Comparison of ENCODE assay signal across 32 mouse cellular contexts in the genomic region with DNA sequence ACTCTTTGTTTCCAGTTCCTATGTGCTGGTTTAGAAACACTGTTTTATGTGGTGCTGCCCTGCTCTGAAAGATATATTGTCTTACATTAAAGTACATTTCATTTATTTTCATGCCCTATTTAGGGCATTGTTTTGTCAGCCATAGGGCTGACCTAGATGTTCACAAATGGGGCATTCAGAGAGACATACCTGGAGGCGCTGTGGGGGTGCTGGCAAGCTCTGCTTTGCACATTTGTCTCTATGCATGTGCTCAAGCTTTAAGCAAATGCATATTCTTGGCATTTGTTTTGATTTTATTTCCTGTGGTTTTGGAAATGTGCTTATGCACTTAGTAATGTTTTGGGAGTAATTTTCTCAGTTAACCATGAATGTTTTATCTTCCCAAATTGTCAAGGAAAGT. TPM values are rescaled to one million over a fixed set of nuclear protein-coding genes. Genes with fewer than 3 reads are reported as not detected.
DNase-seq lines count a peak whose midpoint lies in the region; ATAC-seq lines count a peak whose summit lies in the region.
"Had no signal": no experiment of that assay in that cellular context is flagged by ENCODE, and none has a peak within 500 bp of the region (broad histone marks: within the 10 kb centered on the region; RNA-seq: fewer than 3 reads in every experiment).

No protein-coding gene starts in this region.

- no peaks in the 10 kb centered on the region for H3K27me3 ChIP-seq in liver, embryonic 11.5 days (replicated peaks; ENCODE audit: control insufficient read depth, insufficient read depth, low read length)
- H3K27me3 ChIP-seq: embryonic facial prominence, embryonic 12.5 days; heart, embryonic 15.5 days; hindbrain, embryonic 15.5 days; liver, embryonic 15.5 days; neural tube, embryonic 12.5 days had no signal

- no peak for ATAC-seq in liver, embryonic 11.5 days (replicated peaks; ENCODE audit: low FRiP score)
- ATAC-seq: forebrain, embryonic 14.5 days; midbrain, embryonic 16.5 days had no signal

- H3K4me2 ChIP-seq in liver, embryonic 11.5 days, result no peak overlapping the region
- H3K4me2 ChIP-seq: embryonic facial prominence, embryonic 12.5 days; heart, embryonic 15.5 days; hindbrain, embryonic 15.5 days; liver, embryonic 15.5 days; lung, embryonic 14.5 days; neural tube, embryonic 12.5 days had no signal

- intact Hi-C loops in heart, postnatal 10 days (cut with DNase I), result no loop called here

- 76% methylated on average over 1 of the region's 1 CpGs for WGBS in liver, embryonic 11.5 days

- H3K4me1 ChIP-seq in liver, embryonic 11.5 days (replicated peaks; ENCODE audit: control insufficient read depth, insufficient read depth, low read length), result no peaks in the 10 kb centered on the region
- H3K4me1 ChIP-seq: embryonic facial prominence, embryonic 12.5 days; heart, embryonic 10.5 days; heart, embryonic 15.5 days; hindbrain, embryonic 15.5 days; liver, embryonic 15.5 days; neural tube, embryonic 12.5 days had no signal

- DNase-seq in heart, adult 11 months, result peak; percentile 9
- DNase-seq in heart, postnatal 10 days, result no peak
- peak; percentile 97 for DNase-seq in brain, adult 2 months (ENCODE audit: low read depth, low spot score)
- peak; percentile 92 to 95 for DNase-seq in cerebellum, adult 18-20 months
- DNase-seq in cerebellum, postnatal 10 days, result peak; percentile 87 to 91
- no peak for DNase-seq in gastrocnemius, adult 8-10 months (ENCODE audit: low spot score in 2 of 2)
- no peak for DNase-seq in liver, embryonic 11.5 days (ENCODE audit: low spot score)
- DNase-seq in kidney, adult 18-20 months, result no peak
- DNase-seq: adrenal gland, adult 8-10 months; embryo, embryonic 11 days; gastrocnemius, adult 2 months; kidney, adult 2 months; kidney, postnatal 4 days; layer of hippocampus, postnatal 36 days; liver; lung, embryonic 14.5 days; lung, postnatal 14 days; right cerebral cortex, postnatal 25 days; thymus, adult 18-20 months; thymus, postnatal 25 days had no signal

- H3K9ac ChIP-seq in liver, embryonic 11.5 days (ENCODE audit: low read depth, low read length), result no peak overlapping the region
- H3K9ac ChIP-seq: embryonic facial prominence, embryonic 12.5 days; heart, embryonic 15.5 days; hindbrain, embryonic 15.5 days; liver, embryonic 15.5 days; lung, embryonic 14.5 days; neural tube, embryonic 12.5 days had no signal

- H3K36me3 ChIP-seq in liver, embryonic 11.5 days (ENCODE audit: control insufficient read depth, insufficient read depth, low read length), result no peaks in the 10 kb centered on the region
- H3K36me3 ChIP-seq: embryonic facial prominence, embryonic 12.5 days; G1E; heart, embryonic 10.5 days; heart, embryonic 15.5 days; hindbrain, embryonic 15.5 days; liver, embryonic 15.5 days; neural tube, embryonic 12.5 days had no signal

- H3K9me3 ChIP-seq in liver, embryonic 11.5 days (ENCODE audit: control insufficient read depth, low read length), result no peaks in the 10 kb centered on the region
- H3K9me3 ChIP-seq: embryonic facial prominence, embryonic 12.5 days; G1E; heart, embryonic 10.5 days; heart, embryonic 15.5 days; hindbrain, embryonic 15.5 days; liver, embryonic 15.5 days; neural tube, embryonic 12.5 days had no signal

- H3K27ac ChIP-seq in liver, embryonic 11.5 days (ENCODE audit: low read depth, low read length), result no peak overlapping the region
- H3K27ac ChIP-seq: embryonic facial prominence, embryonic 12.5 days; gastrocnemius, adult 2 months; heart, embryonic 10.5 days; heart, embryonic 15.5 days; hindbrain, embryonic 15.5 days; liver, embryonic 15.5 days; neural tube, embryonic 12.5 days; stomach, postnatal 0 days had no signal

- H3K4me3 ChIP-seq in liver, embryonic 11.5 days (ENCODE audit: low read depth, low read length), result no peak overlapping the region
- H3K4me3 ChIP-seq: embryonic facial prominence, embryonic 12.5 days; gastrocnemius, adult 2 months; heart, embryonic 10.5 days; heart, embryonic 15.5 days; hindbrain, embryonic 15.5 days; liver, embryonic 15.5 days; myocyte; neural tube, embryonic 12.5 days had no signal

RNA-seq across cellular contexts. Expression of a gene that starts 43.8 kb away (rescaled TPM):
- under 1 TPM; 0.19 to 0.25 TPM for total RNA-seq in heart, postnatal 10 days (2021)
- under 1 TPM; 0.18 to 0.46 (median 0.32) TPM for total RNA-seq in gastrocnemius, adult 8-10 months (2022)
- polyA plus RNA-seq in liver, embryonic 11.5 days (2014; fragmentation: Nextera tagmentation; extraction: Ambion mirVana), result 0.69 and 0.80 TPM in 2 replicates
- total RNA-seq: hematopoietic stem cell, adult 5-6 weeks had no signal
- polyA plus RNA-seq: G1E had no signal

Comparison
In these comparisons a context has a peak if more than half of its experiments do, and no peak if none do; other contexts are left out.
1. DNase-seq: peak in heart, adult 11 months (single experiment), brain, adult 2 months (single experiment), cerebellum, adult 18-20 months (2 of 2) and cerebellum, postnatal 10 days (2 of 2); none in heart, postnatal 10 days (0 of 2), gastrocnemius, adult 8-10 months (0 of 2), liver, embryonic 11.5 days (single experiment) and kidney, adult 18-20 months (single experiment).